Mouse (Mus musculus): ENCODE results near the gene Sh3pxd2b.

Gene Sh3pxd2b

DNA sequence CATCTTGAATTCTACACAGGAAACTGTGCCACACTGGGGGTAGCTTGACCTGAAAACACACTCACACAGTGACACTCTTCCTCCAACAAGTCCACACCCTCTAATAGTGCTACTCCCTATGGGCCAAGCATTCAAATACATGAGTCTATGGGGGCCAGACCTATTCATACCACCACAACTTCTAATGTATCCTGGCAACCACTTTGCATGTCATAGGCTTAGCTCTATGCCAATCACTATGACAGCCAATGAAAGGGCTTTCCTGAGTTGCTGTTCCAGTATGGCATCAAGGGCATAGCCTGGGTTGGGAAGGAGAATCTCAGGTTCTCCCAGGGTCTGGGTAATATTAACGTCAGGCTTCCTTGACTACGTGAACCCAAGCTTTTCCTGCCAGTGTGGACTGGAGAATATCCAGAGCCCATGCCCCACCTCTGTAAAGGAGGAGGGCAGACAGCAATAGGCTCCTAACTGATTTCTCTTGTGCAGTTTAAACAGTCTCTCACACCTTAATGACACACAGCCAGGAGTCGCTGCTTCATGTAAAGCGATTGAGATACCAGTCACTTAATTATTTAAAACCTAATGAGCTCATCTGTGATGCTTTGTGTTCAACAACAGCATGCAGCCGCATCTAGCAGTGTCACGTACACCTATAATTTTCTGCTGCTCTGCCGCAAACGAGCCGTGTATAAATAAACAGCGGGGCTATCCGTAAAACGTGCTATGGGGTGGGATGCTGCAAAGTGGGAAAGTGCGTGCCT, 25.8 kb downstream of the Sh3pxd2b start:
- no peak for DNase-seq (ENCODE audit: low spot score in 2 of 2)

- DNase-seq (ENCODE audit: low spot score in 2 of 2), result no peak
Observed at GRCm38 (mm10) chr11:32374027-32374589, 26.5 kb downstream of the Sh3pxd2b start.

- DNase-seq (ENCODE audit: low spot score in 2 of 2), result no peak
Observed at GRCm38 (mm10) chr11:32375104-32375535, 27.5 kb downstream of the Sh3pxd2b start.

DNA sequence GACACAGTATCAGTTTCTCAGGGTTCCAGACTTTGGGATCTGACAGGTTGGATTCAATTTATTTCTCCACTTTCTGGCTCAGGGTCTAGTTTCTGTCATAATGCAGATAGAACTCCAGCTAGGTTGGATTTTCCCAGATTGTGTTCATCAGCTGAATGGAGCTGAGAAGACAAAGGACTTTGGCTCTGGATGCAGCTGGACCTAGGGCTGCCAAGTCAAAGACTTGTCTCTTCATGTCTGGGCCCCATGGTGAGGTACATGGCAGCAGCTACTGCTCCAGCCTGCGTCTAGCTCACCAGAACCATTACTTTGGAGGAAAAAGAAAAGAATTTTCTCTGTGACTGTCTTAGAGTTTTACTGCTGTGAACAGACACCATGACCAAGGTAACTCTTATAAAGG, 28.5 kb downstream of the Sh3pxd2b start:
- DNase-seq (ENCODE audit: low spot score in 2 of 2), result no peak

GRCm38 (mm10) chr11:32379910-32380309, 32.3 kb downstream of the Sh3pxd2b start:
- DNase-seq (ENCODE audit: low spot score in 2 of 2), result no peak

DNA sequence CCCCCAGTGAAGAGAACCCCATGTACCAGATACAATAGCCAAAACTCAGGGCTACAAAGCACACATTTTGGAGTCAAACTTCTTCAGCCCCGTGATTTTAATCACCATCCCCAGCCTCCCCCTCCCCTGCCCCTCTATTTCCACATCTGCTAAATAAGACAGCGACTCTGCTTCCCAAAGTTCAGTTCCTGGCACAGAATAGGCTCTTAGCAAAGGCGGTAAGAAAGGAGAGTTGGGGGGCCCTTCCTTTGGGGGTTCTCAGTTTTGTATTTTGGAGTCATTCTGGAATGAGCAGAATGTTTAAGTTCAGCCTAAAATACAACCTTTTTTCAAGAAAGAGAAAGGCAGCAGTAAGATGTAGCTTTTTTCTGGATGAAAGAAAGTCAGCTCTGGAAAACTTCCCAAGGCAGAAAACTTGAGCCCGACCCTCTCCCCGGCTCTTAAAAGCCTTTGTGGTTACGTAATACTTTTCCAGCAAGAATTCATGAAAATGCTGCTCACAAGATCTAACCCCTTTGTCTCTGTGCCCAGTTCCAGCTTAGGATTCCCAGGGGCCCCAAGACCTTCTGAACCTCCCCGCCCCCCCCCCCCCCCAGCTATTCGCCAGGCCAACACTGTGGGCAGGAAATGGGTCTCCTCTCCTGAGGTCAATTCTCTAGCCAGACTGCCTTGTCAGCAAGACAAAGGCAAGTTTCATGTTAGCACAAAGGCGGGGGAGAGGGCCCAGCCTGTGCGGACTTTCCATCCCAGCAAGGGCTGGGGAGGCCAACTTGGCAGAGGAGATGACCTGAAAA, 35.9 kb downstream of the Sh3pxd2b start:
- DNase-seq (ENCODE audit: low spot score in 2 of 2), result no peak

DNA sequence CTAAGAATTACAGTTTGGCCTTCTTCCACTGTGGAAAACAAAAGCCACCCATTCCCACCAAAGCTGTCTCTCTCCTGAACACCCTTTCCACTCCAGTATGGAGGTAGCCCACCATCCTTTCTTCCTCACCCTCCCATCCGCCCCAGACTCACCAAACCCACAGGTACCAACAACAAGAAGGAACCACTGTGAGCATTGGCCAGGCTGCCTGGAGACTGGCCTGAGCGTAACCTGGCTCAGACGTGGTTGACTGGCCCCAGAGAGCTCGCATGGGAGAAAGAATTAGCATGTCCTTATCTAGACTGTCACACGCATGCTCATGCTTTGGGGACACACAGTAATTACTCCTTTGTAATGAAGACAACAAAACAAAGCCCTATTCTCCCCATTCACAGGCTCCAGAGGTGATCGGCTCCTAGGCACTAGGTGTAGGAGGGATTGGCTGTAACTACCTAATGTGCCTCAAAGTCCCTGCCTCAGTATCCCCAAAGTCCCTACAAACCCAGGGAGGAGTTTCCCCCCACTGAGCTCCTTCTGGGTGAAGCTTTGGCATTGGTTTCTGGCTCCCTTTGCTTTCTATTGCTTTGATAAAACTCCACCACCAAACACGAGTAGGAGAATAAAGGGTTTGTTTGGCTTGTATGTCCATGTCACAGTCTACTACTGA, 36.6 kb downstream of the Sh3pxd2b start:
- DNase-seq (ENCODE audit: low spot score in 2 of 2), result no peak

GRCm38 (mm10) chr11:32386043-32386442, 38.4 kb downstream of the Sh3pxd2b start:
- no peak for DNase-seq (ENCODE audit: low spot score in 2 of 2)

- DNase-seq (ENCODE audit: low spot score in 2 of 2), result no peak
Observed at GRCm38 (mm10) chr11:32388064-32388463, 40.4 kb downstream of the Sh3pxd2b start.

DNA sequence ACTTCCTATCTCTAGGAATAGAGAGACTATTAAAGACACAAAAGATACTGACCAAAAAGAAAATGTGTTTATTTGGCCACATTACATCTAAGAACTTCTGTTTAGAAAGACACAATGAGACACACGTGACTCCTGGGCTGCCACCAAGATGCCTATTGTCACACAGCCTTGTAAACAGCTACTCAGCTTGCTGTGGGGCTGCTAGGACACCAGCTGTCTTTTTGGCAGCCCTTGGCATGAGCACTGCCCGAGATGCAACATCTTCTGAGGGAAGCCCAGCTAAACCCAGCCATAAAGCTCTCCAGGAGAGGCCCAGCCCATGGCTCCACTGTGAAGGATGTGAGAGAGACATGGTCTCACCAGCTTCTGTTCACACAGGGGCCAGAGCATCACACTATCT, 45.5 kb downstream of the Sh3pxd2b start:
- DNase-seq (ENCODE audit: low spot score in 2 of 2), result no peak

DNA sequence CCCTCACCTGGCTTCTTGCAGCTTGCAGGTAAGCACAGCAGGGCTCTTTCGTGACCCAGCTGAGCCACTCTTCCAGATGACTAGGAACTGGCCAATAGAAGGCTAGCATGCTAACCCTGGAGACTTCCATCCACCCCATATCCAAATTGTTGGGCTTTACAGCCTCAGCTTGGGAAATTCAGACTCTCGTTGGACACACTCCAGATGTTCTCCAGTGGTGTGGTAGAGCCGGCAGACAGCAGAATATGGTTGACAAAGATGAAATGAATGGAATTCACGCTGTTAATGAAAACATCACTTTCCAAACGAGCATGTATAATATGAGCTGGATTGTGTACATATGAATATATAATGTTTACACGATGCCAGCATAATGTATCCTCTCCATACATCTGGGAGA, 48.2 kb downstream of the Sh3pxd2b start:
- no peak for DNase-seq (ENCODE audit: low spot score in 2 of 2)

DNA sequence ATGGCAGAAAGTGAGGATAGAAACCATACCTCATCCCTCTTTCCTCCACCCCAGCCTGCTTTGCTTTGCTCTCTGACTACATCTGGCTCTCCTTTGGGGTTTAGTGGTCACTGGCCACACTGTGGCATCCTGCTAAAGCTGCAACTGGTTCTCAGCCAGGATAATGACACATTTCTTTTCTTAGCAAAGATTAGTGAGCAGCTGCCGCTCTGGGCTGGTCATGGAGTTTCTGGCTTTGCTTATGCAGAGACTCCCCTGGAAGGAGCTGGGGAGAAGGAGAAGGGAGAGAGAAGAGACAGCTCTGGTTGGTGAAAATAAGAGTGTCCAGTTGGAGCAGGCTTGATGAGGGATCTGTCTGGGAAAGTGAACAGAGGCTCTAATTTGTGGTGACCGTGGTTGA, 50.8 kb downstream of the Sh3pxd2b start:
- DNase-seq (ENCODE audit: low spot score in 2 of 2), result no peak

GRCm38 (mm10) chr11:32399261-32399660, 51.6 kb downstream of the Sh3pxd2b start:
- DNase-seq (ENCODE audit: low spot score in 2 of 2), result no peak

DNA sequence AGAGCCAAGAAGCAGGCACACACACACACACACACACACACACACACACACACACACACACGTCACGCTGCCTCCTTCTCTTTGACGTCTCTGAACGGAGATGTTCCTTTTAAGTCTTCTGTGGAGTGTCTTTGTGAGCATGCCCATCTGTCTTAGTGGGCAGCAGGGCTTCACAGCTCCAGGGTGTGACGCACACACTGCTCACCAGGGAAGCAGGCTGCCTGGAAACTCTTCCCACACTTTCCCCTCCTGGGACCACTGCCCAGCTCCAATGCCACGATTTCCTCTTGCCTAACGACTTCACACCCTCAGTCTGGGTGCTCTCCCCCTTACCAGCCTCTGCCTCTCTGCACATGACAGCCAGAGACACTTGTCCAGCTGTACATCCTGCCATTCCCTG, 55.1 kb downstream of the Sh3pxd2b start:
- DNase-seq (ENCODE audit: low spot score in 2 of 2), result peak; percentile 42 to 53

- no peak for DNase-seq (ENCODE audit: low spot score in 2 of 2)
Observed at GRCm38 (mm10) chr11:32404708-32405107, 57.1 kb downstream of the Sh3pxd2b start.

DNA sequence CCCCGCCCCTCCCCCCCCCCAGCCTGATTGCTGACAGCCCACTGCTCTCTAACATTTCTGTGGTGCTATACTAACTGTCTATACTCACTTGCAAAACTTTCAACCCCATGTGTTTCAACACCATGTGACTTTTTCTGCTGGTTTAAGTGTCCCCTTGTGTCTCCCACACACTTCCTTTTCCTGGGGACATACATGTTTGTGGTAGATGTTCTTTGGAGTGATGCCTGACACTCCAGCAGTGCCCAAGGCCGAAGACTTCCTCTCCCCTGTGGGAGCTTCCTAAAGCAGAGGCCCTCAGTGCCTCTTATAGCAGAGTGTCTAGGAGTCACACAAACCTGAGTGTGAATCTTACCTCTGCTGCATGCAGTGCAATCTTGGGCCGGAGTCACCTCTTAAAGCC, 60.2 kb downstream of the Sh3pxd2b start:
- DNase-seq (ENCODE audit: low spot score in 2 of 2), result no peak

DNA sequence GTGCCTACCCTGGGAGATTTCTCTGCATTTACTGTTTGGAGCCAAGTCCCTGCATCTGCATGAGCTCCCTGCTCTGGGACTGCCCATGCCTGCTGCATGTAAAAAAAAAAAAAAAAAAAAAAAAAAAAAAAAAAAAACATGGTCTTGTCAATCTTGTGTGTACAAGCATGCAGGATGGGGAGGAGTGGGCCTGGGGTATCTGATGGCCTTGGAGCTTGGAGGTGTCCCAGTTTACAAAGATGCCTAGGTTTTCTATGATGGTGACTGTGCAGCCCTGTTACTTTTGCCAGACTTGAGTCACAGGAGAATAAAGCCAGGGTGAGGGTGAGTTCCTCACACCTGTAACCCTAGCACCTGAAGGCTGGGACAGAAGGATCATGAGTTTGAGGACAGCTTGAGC, 61.4 kb downstream of the Sh3pxd2b start:
- DNase-seq (ENCODE audit: low spot score in 2 of 2), result no peak

DNA sequence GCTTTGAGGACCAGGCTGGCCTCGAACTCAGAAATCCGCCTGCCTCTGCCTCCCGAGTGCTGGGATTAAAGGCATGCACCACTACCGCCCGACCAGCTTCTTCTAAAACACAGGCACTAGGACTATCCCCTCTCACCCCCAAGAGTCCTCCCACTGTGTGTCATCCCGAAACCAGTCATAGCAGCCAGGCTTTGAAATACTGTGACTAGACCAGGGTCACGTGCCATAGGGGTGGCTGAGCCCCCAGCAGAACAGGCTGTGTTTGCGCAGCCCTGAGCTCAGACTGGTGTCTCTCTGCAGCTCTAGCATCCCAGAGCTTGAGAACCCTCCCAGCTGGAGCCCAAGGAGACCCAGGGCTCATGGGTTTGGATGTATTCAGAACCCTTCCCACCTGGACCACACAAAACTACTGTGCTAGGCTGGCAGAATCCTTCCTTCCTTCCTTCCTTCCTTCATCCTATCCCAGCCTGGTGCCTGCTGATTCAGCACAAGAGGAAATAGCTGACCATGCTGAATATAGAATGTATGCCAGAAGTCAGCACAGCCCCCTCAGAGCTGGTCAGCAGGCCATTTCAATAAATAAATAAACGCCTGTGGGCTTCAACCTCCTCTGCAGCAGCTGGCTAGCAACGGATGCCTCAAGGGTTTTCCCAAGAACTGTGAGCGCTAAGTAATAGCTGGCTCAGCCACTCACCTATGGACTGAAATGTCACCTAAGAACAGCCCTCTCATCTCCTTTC, 62.4 kb downstream of the Sh3pxd2b start:
- no peak for DNase-seq (ENCODE audit: low spot score in 2 of 2)

- no peak for DNase-seq (ENCODE audit: low spot score in 2 of 2)
Observed at GRCm38 (mm10) chr11:32420001-32420400, 72.4 kb downstream of the Sh3pxd2b start.

- no peak for DNase-seq (ENCODE audit: low spot score in 2 of 2)
Observed at GRCm38 (mm10) chr11:32423311-32423710, 75.7 kb downstream of the Sh3pxd2b start.

GRCm38 (mm10) chr11:32424600-32424999, 77.0 kb downstream of the Sh3pxd2b start:
- DNase-seq (ENCODE audit: low spot score in 2 of 2), result no peak

Data from frontal cortex, postnatal 25 days (tissue).